Mouse (Mus musculus) heart, embryonic 13.5 days (tissue): Measurements from ENCODE around the gene Clgn. TPM values are rescaled to one million over a fixed set of nuclear protein-coding genes. Genes with fewer than 3 reads are reported as not detected.
A peak's percentile ranks its signal among the peaks of the same experiment; 100 is the strongest.

Source experiments
- ATAC-seq: fragments of 200-750 bp; cut with Nextera tagmentation; 2 replicates; pipeline ENCODE4 v1.8.0; 2017; ENCODE audit warnings: moderate TSS enrichment; ENCODE audit not compliant: insufficient number of reproducible peaks, low FRiP score, low TSS enrichment; ENCODE audit errors: extremely low read depth
- H3K27ac ChIP-seq: fragments of 300-500 bp; sonication (generic); replicated peaks from 2 replicates; pipeline ENCODE4 v1.5.1; 2015; ENCODE audit warnings: moderate library complexity, mild to moderate bottlenecking, inconsistent platforms
- H3K27me3 ChIP-seq: fragments of 300-500 bp; sonication (generic); replicated peaks from 2 replicates; pipeline ENCODE4 v1.6.1; 2015; ENCODE audit warnings: mild to moderate bottlenecking, inconsistent platforms
- H3K36me3 ChIP-seq: fragments of 300-500 bp; sonication (generic); 2 replicates; pipeline ENCODE4 v1.6.1; 2015; ENCODE audit warnings: mild to moderate bottlenecking, inconsistent platforms
- H3K4me1 ChIP-seq: fragments of 300-500 bp; sonication (generic); 2 replicates; pipeline ENCODE4 v1.6.1; 2015; ENCODE audit warnings: inconsistent platforms
- H3K4me2 ChIP-seq: fragments of 300-500 bp; sonication (generic); 2 replicates; pipeline ENCODE4 v1.6.1; 2015; ENCODE audit warnings: inconsistent platforms, mild to moderate bottlenecking, moderate library complexity
- H3K4me3 ChIP-seq: fragments of 300-500 bp; sonication (generic); 2 replicates; pipeline ENCODE4 v1.5.1; 2015; ENCODE audit warnings: moderate library complexity, mild to moderate bottlenecking, inconsistent platforms
- H3K9ac ChIP-seq: fragments of 300-500 bp; sonication (generic); 2 replicates; pipeline ENCODE4 v1.6.1; 2015; ENCODE audit warnings: inconsistent platforms, mild to moderate bottlenecking, moderate library complexity
- H3K9me3 ChIP-seq: fragments of 300-500 bp; sonication (generic); 2 replicates; pipeline ENCODE4 v1.6.1; 2016; ENCODE audit warnings: inconsistent platforms
- WGBS: fragments of 180-500 bp; shearing (Covaris S2); methylation state at CpG from one replicate; pipeline ENCODE4 v1.1.7; 2015; ENCODE audit warnings: mixed read lengths; 5-methylcytosine and 5-hydroxymethylcytosine counted together
- polyA plus RNA-seq: library from polyadenylated mRNA; unstranded; fragments of >200 nt; fragmentation: Nextera tagmentation; extraction: Ambion mirVana; gene quantifications from 2 replicates; pipeline ENCODE4 v1.2.1, GENCODE M21; 2015

Clgn gene
- polyA plus RNA-seq: 0.06 and 0.09 TPM in 2 replicates

DNA sequence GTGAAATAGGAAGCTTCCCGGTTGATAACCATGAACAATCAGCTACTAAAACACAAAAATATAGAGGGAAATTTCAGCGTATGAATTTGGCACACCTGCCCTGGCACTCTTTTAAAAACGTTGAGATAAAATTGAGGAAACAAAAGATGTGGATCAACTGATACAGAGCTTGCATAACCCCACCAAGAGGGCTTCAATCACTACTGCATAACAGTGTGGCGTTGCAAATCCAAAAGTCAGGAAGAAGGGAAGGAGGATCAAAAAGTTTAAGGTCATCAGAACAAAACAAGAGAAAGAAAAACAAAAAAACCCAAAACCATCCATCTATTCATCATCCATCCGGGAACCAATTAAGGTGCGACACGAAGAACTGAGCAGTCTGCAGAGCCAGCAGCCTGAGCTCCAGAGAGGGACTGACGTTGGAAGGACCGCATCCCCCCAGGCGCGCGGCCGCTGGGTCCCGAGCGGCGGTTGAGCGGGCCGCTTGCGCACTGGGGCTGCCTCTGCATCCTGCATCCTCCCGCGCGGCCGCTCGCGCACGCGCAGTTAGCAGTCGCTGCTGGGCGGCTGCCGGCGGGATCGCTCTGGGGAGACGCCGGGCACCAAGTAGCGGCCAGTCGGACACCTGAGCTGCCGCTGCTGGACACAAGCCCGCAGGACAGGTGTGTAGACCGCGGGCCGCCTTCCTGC lies at the start of gene Clgn:
TSS of gene Clgn (plus strand) at position 552 of the 690 bp plus-strand sequence.
- no peak for ATAC-seq
- Histone ChIP-seq H3K36me3 (no peaks in the 10 kb centered on the region), H3K9me3 (no peaks in the 10 kb centered on the region), H3K27me3 (peaks cover 55% of the 10 kb centered on the region), H3K4me3 (peak within 1 kb of the TSS; percentile 52), H3K27ac (no peak within 1 kb of the TSS), H3K9ac (peak within 1 kb of the TSS; percentile 60), H3K4me2 (peak within 1 kb of the TSS; percentile 71), H3K4me1 (peaks cover 6% of the 10 kb centered on the region)
- 4% methylated on average over 41 of the region's 41 CpGs for WGBS

DNA sequence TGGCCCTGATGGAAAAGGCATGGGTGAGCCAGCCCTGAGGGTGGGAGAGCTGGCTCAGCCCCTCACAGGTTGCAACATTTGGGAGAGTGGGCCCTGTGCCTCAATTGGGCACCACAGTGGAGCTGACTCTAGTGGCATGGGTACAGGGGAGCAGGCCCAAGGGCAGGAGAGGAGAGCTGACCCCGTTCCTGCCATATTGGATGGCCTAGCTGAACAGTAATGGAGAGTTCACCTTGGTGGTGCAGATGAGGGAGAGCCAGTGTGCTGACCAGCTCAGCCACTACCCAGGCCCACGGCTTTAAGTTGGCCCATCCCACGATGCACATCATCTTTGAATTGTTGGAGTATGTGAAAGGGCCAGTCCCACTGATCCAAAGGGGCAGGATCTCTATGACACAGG lies 47.6 kb upstream of the Clgn start:
- Histone ChIP-seq H3K27me3 (peaks cover 4% of the 10 kb centered on the region; the same call in 1 of the 2 replicates), H3K4me2 (no peak overlapping the region), H3K4me3 (no peak overlapping the region), H3K27ac (no peak overlapping the region), H3K4me1 (no peaks in the 10 kb centered on the region), H3K36me3 (no peaks in the 10 kb centered on the region), H3K9me3 (0 out of 2 replicates have a peak, but pooled peaks cover 9% of the 10 kb centered on the region), H3K9ac (no peak overlapping the region)
- 81% methylated on average over 3 of the region's 3 CpGs for WGBS
- no peak for ATAC-seq

GRCm38 (mm10) chr8:83342693-83343092 lies 47.0 kb upstream of the Clgn start:
- 0 out of 2 replicates have a peak, but pooled peaks cover 9% of the 10 kb centered on the region for H3K9me3 ChIP-seq
- no peak overlapping the region for H3K4me2 ChIP-seq
- no peak overlapping the region for H3K4me3 ChIP-seq
- H3K27ac ChIP-seq: no peak overlapping the region
- no peaks in the 10 kb centered on the region for H3K4me1 ChIP-seq
- H3K36me3 ChIP-seq: no peaks in the 10 kb centered on the region
- peaks cover 4% of the 10 kb centered on the region; the same call in 1 of the 2 replicates for H3K27me3 ChIP-seq
- H3K9ac ChIP-seq: no peak overlapping the region
- ATAC-seq: no peak

DNA sequence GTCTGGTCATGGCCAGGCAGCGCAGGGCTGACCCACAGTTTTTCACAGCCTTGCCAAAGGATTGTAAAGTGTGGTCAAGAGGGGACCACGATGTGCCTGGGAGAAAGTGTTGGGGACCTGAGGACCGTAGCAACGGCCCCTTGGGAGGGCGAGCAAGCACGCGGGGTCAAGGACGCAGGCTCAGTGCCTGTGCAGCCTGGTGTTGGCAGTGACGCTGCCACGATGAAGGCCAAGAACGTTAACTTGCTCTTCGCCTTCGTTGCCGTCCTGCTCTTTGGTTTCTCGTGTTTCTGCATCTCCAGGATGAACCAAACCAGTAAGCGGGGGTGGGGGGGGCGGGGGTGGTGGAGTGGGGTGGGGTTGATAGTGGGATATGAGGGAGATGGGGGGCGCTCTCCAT lies 41.4 kb upstream of the Clgn start, which contains the start of gene Mgat4d:
TSS of gene Mgat4d (plus strand) at position 209 of the 400 bp plus-strand sequence.
- Histone ChIP-seq H3K27ac (no peak within 1 kb of the TSS), H3K27me3 (peaks cover 17% of the 10 kb centered on the region), H3K4me2 (no peak within 1 kb of the TSS), H3K4me3 (no peak within 1 kb of the TSS), H3K36me3 (no peaks in the 10 kb centered on the region), H3K4me1 (no peaks in the 10 kb centered on the region), H3K9ac (no peak within 1 kb of the TSS), H3K9me3 (no peaks in the 10 kb centered on the region)
- ATAC-seq: no peak
- WGBS: 59% methylated on average over 18 of the region's 18 CpGs

GRCm38 (mm10) chr8:83351315-83351714 lies 38.4 kb upstream of the Clgn start:
- H3K9ac ChIP-seq: no peak overlapping the region
- no peak for ATAC-seq
- H3K4me2 ChIP-seq: no peak overlapping the region
- no peaks in the 10 kb centered on the region for H3K36me3 ChIP-seq
- WGBS: 84% methylated on average over 2 of the region's 2 CpGs
- H3K27ac ChIP-seq: no peak overlapping the region
- H3K27me3 ChIP-seq: peaks cover 13% of the 10 kb centered on the region
- H3K9me3 ChIP-seq: no peaks in the 10 kb centered on the region
- no peaks in the 10 kb centered on the region for H3K4me1 ChIP-seq
- H3K4me3 ChIP-seq: no peak overlapping the region

DNA sequence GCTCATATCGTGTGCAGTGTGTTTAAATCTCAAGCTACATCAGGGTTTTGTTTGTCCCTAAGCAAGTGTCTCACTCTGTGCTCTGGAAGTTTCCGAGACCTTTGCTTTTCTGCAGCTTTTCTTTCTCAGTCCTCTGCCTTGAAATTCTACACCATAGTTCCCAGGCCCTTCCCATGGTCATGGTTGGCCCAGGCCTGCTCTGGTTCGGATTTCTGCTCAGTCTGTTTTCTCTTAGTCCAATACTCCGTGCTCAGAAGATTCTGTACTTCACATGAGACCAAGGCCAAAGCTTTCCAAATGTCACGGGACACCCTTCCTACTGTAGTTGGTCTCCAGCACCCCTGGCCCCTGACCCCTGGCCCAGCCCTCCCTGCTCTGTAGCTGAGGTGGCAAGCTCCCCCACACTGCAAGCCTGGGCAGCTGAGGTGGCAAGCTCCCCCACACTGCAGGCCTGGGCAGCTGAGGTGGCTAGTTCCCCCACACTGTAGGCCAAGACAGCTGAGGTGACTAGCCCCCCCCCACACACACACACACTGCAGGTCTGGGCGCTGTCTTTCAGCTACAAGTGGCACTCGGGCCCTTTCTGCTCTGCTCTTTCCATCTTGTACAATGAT lies 26.4 kb upstream of the Clgn start:
- Histone ChIP-seq H3K9me3 (no peaks in the 10 kb centered on the region), H3K27ac (no peak overlapping the region), H3K4me1 (no peaks in the 10 kb centered on the region), H3K4me2 (no peak overlapping the region), H3K9ac (no peak overlapping the region), H3K36me3 (no peaks in the 10 kb centered on the region), H3K4me3 (no peak overlapping the region), H3K27me3 (no peaks in the 10 kb centered on the region)
- no peak for ATAC-seq
- 59% methylated on average over 7 of the region's 7 CpGs for WGBS

- H3K9me3 ChIP-seq: no peaks in the 10 kb centered on the region
- no peak overlapping the region for H3K4me2 ChIP-seq
- no peak overlapping the region for H3K9ac ChIP-seq
Observed at GRCm38 (mm10) chr8:83377231-83377630, 12.4 kb upstream of the Clgn start.

DNA sequence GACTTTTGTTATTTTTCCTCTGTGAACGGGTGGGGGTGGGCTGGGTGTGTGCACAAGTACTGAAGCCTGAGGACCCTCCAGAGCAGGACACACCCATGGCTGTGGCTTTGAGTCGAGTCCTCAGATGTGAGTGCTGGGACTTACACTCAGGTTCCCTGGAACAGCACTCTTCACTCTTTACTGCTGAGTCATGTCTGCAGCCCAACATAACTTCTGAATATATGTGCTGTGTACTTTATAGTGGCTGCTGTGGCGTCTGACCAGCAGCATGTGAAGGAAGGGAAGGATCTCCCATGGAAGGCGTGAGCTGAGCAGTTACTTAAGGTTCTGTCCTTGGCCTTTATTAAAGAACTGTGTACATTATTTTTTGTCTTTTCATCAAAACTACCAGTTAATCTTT lies 9.5 kb upstream of the Clgn start:
- no peak overlapping the region for H3K4me3 ChIP-seq
- H3K9me3 ChIP-seq: no peaks in the 10 kb centered on the region
- no peak for ATAC-seq
- H3K27me3 ChIP-seq: no peaks in the 10 kb centered on the region
- H3K4me2 ChIP-seq: no peak overlapping the region
- no peaks in the 10 kb centered on the region for H3K36me3 ChIP-seq
- 65% methylated on average over 4 of the region's 4 CpGs for WGBS
- no peak overlapping the region for H3K9ac ChIP-seq
- H3K4me1 ChIP-seq: no peaks in the 10 kb centered on the region
- no peak overlapping the region for H3K27ac ChIP-seq

More at GRCm38 (mm10) chr8:83377231-83377630, 12.4 kb upstream of the Clgn start:
- Histone ChIP-seq H3K27me3 (no peaks in the 10 kb centered on the region), H3K4me1 (no peaks in the 10 kb centered on the region), H3K4me3 (no peak overlapping the region), H3K27ac (no peak overlapping the region), H3K36me3 (no peaks in the 10 kb centered on the region)
- no peak for ATAC-seq

- ATAC-seq: no peak
Observed at GRCm38 (mm10) chr8:83381016-83381415, 8.7 kb upstream of the Clgn start.

DNA sequence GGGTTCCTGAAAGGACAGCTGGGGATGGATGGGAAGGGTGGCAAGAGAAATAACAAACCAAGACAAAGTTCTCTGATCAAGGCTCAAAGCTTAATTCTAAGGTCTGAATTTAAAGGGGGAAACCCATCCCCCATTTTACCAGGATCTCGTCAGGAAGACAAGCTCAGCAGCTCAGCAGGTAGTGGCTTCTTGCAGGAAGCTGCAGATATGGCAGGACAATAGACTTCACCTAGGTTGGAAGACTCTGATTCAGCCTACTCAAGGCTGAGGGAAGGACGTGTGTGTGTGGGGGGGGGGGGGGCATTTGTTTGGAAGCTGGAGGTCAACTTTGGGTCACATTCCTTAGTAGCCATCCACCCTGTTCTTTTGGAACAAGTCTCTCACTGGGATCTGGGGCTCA lies 6.8 kb upstream of the Clgn start:
- H3K27me3 ChIP-seq: peaks cover 10% of the 10 kb centered on the region
- no peak overlapping the region for H3K9ac ChIP-seq
- no peak overlapping the region for H3K4me2 ChIP-seq
- H3K4me3 ChIP-seq: no peak overlapping the region
- H3K27ac ChIP-seq: no peak overlapping the region
- WGBS: 28% methylated on average over 2 of the region's 2 CpGs
- no peaks in the 10 kb centered on the region for H3K4me1 ChIP-seq
- H3K36me3 ChIP-seq: no peaks in the 10 kb centered on the region
- ATAC-seq: no peak
- H3K9me3 ChIP-seq: no peaks in the 10 kb centered on the region

More at GRCm38 (mm10) chr8:83381016-83381415, 8.7 kb upstream of the Clgn start:
- no peaks in the 10 kb centered on the region for H3K27me3 ChIP-seq
- H3K4me3 ChIP-seq: no peak overlapping the region
- no peak overlapping the region for H3K9ac ChIP-seq
- no peaks in the 10 kb centered on the region for H3K4me1 ChIP-seq
- H3K36me3 ChIP-seq: no peaks in the 10 kb centered on the region
- no peak overlapping the region for H3K27ac ChIP-seq
- no peaks in the 10 kb centered on the region for H3K9me3 ChIP-seq
- WGBS: 69% methylated on average over 2 of the region's 2 CpGs
- no peak overlapping the region for H3K4me2 ChIP-seq

DNA sequence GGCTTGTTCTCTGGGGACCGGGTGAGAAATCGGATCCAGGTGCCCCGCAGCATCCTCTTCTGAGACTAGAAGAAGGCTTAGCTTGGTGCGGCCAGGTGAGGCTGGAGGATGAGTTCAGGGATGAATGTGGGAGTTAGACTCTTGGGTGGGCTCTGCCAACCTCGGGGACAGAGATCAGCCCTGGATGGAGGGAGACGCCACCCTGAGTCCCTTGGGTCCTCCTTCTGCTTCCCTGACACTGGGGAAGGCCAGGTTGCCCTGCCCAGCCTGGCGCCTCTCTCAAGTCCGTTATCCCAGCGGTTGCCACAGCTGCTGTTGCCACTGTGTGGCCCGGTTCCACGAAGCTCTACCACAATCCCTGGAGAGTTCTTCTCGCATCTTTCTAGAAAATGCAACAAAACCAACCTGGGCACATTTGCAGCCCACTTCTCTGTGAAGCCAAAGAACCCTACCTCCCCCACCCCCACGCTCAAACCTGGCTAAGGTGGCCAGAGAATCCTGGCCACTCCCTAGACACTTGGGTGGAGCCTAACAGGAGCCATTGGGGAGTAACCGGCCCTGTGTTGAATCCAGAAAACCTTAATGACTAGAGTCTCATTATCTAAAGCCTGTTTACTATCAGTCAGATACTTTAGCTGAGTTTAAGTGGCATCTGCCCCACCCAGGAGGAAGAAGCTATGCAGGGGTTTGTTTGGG lies 487 bp downstream of the Clgn start:
- H3K9ac ChIP-seq: peak overlapping the region; percentile 60
- H3K27ac ChIP-seq: no peak overlapping the region
- H3K4me3 ChIP-seq: peak overlapping the region; percentile 52
- H3K4me1 ChIP-seq: peaks cover 6% of the 10 kb centered on the region
- H3K4me2 ChIP-seq: peak overlapping the region; percentile 71
- H3K36me3 ChIP-seq: no peaks in the 10 kb centered on the region
- peaks cover 55% of the 10 kb centered on the region for H3K27me3 ChIP-seq
- no peaks in the 10 kb centered on the region for H3K9me3 ChIP-seq
- ATAC-seq: no peak
- WGBS: 7% methylated on average over 14 of the region's 14 CpGs
